Mouse (Mus musculus) neural tube, embryonic 14.5 days (tissue): Measurements from ENCODE around the gene Krt79. TPM values are rescaled to one million over a fixed set of nuclear protein-coding genes. Genes with fewer than 3 reads are reported as not detected.

Experiments used
- microRNA-seq: library from miRNA; unstranded; fragments of <30 nt; microRNA quantifications from one replicate; pipeline ENCODE4, GENCODE M21; 2016
- polyA plus RNA-seq: library from polyadenylated mRNA; unstranded; fragments of >200 nt; fragmentation: Nextera tagmentation; extraction: Ambion mirVana; gene quantifications from 2 replicates; pipeline ENCODE4 v1.2.1, GENCODE M21; 2014

Krt79 gene
- polyA plus RNA-seq, 1 experiment from 2014 or later, result 0.24 TPM

Small RNA genes within 50 kb of the gene (microRNA-seq; reads per million reads assigned to microRNA genes)
- not detected for gene Gm44356

Other genes with a start within 250 kb of the Krt79 start
- gene Krt6a, start 246.0 kb downstream of the Krt79 start, polyA plus RNA-seq, result not detected in 2 replicates
- not detected in 2 replicates for gene Krt5, start 227.4 kb downstream of the Krt79 start, polyA plus RNA-seq
- 0.27 and 0.48 TPM in 2 replicates for gene Krt71, start 197.2 kb downstream of the Krt79 start, polyA plus RNA-seq
- not detected in 2 replicates for gene Krt72, start 153.9 kb downstream of the Krt79 start, polyA plus RNA-seq
- 0.36 TPM in 2 replicates for gene Krt73, start 138.0 kb downstream of the Krt79 start, polyA plus RNA-seq
- gene Krt2, start 122.2 kb downstream of the Krt79 start, polyA plus RNA-seq, result not detected in 2 replicates
- 8.3 and 12.3 TPM in 2 replicates for gene Krt1, start 89.5 kb downstream of the Krt79 start, polyA plus RNA-seq
- 0.24 and 0.44 TPM in 2 replicates for gene Krt77, start 70.6 kb downstream of the Krt79 start, polyA plus RNA-seq
- gene Krt76, start 47.4 kb downstream of the Krt79 start, polyA plus RNA-seq, result not detected in 2 replicates
- 0.09 and 0.12 TPM in 2 replicates for gene Krt4, start 15.6 kb downstream of the Krt79 start, polyA plus RNA-seq
- 0.08 TPM in 1 of 2 replicates, not detected in the other for gene Krt78, start 14.0 kb upstream of the Krt79 start, polyA plus RNA-seq
- 0.49 and 1.4 TPM in 2 replicates for gene Krt8, start 64.2 kb upstream of the Krt79 start, polyA plus RNA-seq
- gene Krt18, start 87.9 kb upstream of the Krt79 start, polyA plus RNA-seq, result 0.61 and 0.75 TPM in 2 replicates
- gene Eif4b, start 133.4 kb upstream of the Krt79 start, polyA plus RNA-seq, result 77.6 and 96.9 TPM in 2 replicates
- gene Tns2, start 160.1 kb upstream of the Krt79 start, polyA plus RNA-seq, result 4.3 and 9.5 TPM in 2 replicates
- 59.6 and 61.8 TPM in 2 replicates for gene Spryd3, start 195.9 kb upstream of the Krt79 start, polyA plus RNA-seq
- gene Igfbp6, start 204.0 kb upstream of the Krt79 start, polyA plus RNA-seq, result 0.74 and 1.7 TPM in 2 replicates
- gene Soat2, start 210.2 kb upstream of the Krt79 start, polyA plus RNA-seq, result not detected in 2 replicates